ENCODE assay signal across 12 mouse cellular contexts in genomic region chr16:43973606-43974220, GRCm38 (mm10). TPM values are rescaled to one million over a fixed set of nuclear protein-coding genes. Genes with fewer than 3 reads are reported as not detected.
"Had no signal": no experiment of that assay in that cellular context is flagged by ENCODE, and none has a peak within 500 bp of the region (broad histone marks: within the 10 kb centered on the region; RNA-seq: fewer than 3 reads in every experiment).

No protein-coding gene starts in this region.

- H3K36me3 ChIP-seq: limb, embryonic 12.5 days had no signal

- H3K4me1 ChIP-seq: limb, embryonic 12.5 days had no signal

- H3K27me3 ChIP-seq: neural tube, embryonic 15.5 days had no signal

- H3K27ac ChIP-seq: limb, embryonic 12.5 days; liver, embryonic 14.5 days; neural tube, embryonic 15.5 days had no signal

- DNase-seq: kidney, postnatal 10 days; kidney, postnatal 4 days; liver; lung, adult 18-20 months; midbrain, embryonic 14.5 days; spleen, adult 18-20 months; thymus, adult 18-20 months; thymus, postnatal 14 days had no signal

- H3K4me2 ChIP-seq: limb, embryonic 12.5 days; neural tube, embryonic 15.5 days had no signal

- H3K9ac ChIP-seq: limb, embryonic 12.5 days; liver, embryonic 14.5 days; neural tube, embryonic 15.5 days had no signal

- H3K4me3 ChIP-seq: limb, embryonic 12.5 days; myocyte; neural tube, embryonic 15.5 days had no signal

- H3K9me3 ChIP-seq: limb, embryonic 12.5 days; neural tube, embryonic 15.5 days had no signal

RNA-seq across cellular contexts. Expression of gene Zdhhc23, which starts 5.9 kb away (rescaled TPM):
- polyA plus RNA-seq: myocyte had no signal
